Mouse (Mus musculus) thymus, postnatal 36 days (tissue): ENCODE measurements around the gene Fstl1.
A peak's percentile ranks its signal among the peaks of the same experiment; 100 is the strongest.

ENCODE experiments used
- DNase-seq, 2 experiments: peaks; one replicate each; pipeline ENCODE4 v3.0.0; 2022; ENCODE audit warnings: mixed read lengths in 2 of 2

Fstl1 gene

GRCm38 (mm10) chr16:37788367-37789014 is 11.8 kb downstream of the Fstl1 start:
- no peak for DNase-seq

DNA sequence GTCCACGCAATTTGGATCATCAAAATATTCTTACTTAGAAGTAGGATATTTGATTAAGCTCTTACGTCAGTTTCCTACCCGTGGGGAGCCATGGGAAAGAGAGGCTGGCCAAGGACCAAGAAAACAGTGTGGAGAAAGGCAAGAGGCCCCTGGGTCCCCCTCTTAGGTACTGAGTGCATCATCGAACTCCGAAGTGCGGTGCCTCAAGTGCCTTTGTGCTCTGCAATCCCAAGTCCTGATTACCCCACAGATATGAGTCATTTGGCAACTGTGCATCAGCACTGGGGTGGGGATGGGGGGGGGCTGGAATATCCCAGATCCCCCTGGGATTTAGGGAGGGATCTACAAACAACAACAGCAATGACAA is 12.3 kb downstream of the Fstl1 start:
- no peak for DNase-seq

DNA sequence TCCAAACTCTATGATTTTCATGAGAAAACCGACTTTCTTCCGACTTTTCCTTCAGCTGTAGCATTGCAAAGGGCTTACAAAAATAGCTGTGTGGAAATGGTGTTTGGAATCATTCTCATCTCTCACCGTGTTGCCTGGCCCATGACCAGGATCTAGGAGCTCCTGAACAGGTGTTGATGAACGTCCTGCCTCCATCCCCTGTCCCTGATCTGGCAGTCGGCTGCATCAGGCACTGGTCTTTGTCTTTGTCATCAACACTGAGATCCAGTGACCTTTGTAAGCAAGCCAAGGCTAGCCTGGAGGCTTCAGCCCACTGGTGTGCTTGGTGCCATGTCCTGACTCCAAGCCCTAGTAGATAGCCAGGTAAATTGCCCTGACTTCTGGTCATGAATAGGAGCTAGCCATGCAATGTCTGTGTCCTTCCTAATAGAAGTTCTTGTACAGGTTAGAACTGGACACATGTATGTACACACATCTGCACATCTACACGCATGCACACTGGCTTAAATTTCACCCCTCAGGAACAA is 12.8 kb downstream of the Fstl1 start:
- no peak for DNase-seq

DNA sequence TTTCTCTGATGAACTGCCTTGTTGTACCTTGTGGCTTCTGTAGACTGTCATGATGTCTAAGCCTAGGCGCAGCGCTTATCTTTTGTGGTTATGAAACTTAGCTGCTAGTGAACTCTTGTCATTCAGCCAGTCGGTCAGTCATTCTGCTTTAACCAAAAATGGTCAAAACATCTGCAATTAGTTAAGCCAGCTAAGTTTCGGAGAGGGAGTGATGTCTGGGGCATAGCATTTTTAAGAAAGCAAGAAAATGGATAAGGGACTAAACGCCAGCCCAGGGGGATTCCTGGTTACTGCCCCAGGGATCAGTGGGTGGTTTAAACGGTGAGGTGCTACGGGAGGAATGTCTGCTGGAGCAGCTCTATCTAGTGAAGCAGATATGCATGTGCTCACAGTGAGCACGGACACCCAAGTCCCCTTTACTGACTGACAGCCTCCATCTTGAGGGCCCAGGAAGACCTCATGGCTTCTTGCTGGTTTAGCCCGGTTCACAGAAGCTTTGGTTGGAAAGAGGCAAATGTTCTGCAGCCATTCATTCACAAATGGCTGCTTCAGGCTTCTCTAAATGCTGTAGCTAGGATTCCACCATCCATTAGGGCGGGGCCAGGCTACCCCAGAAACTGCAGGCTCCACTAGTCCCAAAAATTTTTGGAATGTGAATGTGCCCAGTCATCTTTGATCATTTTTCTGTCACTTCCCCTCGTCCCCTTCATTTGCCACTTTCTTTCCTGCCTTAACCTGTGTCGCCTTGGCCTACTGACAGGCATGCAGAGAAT is 13.5 kb downstream of the Fstl1 start:
- no peak for DNase-seq

- no peak for DNase-seq
Observed at GRCm38 (mm10) chr16:37790781-37791175, 14.1 kb downstream of the Fstl1 start.

- no peak for DNase-seq
Observed at GRCm38 (mm10) chr16:37795651-37796150, 19.0 kb downstream of the Fstl1 start.

DNA sequence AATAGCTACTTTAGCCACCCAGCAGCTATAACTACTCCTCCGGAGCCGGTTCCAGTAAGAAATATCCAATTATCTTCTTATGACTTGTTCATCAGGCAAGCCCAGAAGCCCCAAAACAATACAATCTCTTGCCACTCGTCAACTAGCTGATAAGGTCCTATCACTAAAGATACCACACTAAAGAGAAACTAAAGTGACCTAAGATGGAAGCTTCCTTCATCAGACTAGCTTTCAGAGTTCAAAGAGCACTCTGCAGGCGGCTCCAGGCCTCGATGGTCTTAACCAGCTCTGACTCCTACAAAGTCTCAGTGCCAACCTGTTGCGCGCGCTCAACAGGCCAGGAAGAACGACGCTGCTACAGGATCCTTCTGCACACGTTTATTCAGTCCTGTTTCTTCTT is 19.6 kb downstream of the Fstl1 start:
- no peak for DNase-seq

- DNase-seq: no peak
Observed at GRCm38 (mm10) chr16:37801097-37801496, 24.4 kb downstream of the Fstl1 start.

- DNase-seq: no peak
Observed at GRCm38 (mm10) chr16:37802686-37803295, 26.1 kb downstream of the Fstl1 start.

GRCm38 (mm10) chr16:37803387-37803950 is 26.8 kb downstream of the Fstl1 start:
- no peak for DNase-seq

GRCm38 (mm10) chr16:37805746-37806495 is 29.2 kb downstream of the Fstl1 start:
- no peak for DNase-seq

DNA sequence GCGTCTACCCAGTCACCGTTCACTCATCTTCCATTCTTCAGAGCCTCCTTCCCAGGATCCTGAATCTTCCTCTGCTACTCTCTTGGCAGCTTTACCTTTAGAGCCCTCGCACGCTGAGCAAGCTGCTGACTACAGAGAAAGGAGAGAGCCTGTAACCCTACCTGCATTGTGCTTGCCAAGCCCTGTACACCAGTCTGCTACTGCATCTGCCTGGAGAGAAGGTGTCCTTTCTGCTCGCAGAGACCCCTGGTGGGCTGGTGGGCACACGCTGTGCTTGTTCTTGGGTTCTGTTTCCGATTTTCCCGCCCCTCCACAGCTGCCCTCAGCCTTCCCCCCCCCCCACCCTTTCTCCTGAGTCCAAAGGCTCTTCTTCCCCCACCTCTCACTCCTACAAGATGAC is 30.6 kb downstream of the Fstl1 start:
- no peak for DNase-seq

GRCm38 (mm10) chr16:37808866-37809622 is 32.4 kb downstream of the Fstl1 start:
- DNase-seq: no peak

DNA sequence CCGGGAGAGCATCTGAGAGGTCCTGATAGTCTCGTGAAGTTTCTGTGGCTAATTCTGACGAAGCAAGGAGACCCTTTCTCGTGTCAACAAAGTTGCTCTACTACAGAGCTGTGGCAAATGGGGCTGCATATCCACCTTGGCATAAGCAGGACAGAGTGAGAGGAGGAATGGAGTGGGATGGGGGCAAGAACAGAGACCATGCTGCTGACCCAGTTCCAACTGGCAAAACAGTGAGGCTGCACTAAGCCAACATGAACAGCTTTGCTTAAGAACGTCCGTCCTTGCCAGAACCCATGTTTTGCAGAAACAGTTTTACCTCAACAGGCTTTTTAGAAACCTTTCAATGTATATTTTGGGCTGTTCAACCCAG is 32.9 kb downstream of the Fstl1 start:
- DNase-seq: no peak

GRCm38 (mm10) chr16:37811874-37812273 is 35.2 kb downstream of the Fstl1 start:
- DNase-seq: no peak

DNA sequence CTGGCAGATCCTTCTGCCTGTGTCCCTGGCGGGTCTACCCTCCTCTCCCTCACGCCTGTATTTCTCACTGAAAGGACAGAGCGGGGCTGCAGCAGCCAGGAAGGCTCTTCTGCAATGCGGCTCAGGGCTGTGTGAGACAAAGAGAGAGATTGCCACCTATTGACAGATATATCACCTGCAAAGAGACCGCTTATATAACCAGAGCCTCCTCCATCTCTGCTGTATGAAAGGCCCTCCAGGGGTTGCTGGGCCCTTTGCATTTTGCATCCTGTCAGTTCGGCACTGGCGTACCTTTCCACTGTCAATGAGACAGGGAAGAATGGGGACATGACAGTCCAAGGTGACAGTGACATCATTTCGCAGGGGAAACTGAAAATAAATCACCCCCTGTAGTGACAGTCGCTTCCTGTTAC is 35.8 kb downstream of the Fstl1 start:
- DNase-seq: no peak

DNA sequence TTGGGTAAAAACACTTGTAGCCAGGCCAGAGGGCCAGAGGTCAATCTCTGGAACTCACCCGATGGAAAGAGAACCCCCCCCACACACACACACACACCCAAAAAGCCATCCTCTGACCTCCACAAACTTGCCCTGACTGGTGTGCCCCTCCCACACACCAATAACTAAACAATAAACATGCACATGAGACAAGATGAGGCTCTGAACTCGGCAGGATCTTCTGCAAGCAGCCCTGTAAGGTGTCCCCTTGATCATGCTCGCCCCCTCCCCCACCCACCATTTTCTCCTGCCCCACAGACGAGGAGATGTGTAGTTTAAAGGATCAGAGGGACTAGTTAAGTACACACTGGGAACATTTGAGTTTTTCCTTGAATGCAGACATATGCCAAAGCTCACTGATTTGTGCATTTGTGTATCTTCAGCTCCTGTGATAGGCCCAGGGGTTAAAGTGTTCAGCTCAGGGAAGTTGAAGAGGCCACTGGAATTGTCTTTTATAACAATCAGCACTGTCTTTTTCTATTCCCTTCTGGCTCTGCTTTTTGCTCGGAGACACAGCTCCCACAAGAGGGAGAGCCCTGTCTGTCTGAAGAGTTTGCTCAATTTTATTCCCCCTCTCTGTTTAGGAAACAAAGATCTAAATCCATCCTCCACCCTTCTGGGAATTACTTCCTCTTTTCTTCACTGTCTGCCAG is 37.2 kb downstream of the Fstl1 start:
- no peak for DNase-seq

GRCm38 (mm10) chr16:37814383-37814971 is 37.8 kb downstream of the Fstl1 start:
- DNase-seq: peak; percentile 63 to 79

DNA sequence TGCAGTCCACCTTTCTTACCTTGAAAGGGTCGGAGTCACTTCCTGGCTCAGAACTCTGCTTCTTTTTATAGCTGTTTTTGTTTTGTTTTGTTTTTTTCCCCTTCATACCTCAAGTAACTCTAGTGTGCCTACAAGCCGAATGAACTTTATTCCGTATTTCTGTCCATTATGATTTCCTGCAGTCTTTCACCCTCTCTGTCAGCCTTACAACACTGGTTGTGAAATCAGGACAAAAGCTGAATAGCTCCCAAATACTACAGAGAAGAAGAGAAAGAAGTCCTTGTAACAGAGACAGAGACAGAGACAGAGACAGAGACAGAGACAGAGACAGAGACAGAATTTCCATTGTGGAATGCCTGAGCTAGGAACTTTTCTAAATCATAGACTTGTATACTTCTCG is 41.3 kb downstream of the Fstl1 start:
- DNase-seq: no peak

DNA sequence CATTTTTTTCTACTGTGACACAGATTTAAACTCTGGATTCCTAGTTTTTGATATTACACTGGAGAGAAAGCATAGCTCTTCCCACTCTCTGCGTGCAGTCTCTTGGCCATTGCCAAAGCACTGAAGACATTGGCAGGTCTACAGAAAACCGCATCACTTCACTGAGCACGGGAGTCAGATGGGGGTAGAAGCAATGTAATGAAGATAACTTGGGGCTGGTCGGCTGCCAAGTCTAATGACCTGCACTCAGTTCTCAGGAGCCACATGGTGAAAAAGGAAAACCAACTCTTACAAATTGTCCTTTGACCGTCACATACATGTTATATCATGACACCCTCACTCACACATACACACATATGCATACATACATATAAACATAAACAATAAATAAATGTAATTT is 47.3 kb downstream of the Fstl1 start:
- DNase-seq: no peak
